Mouse (Mus musculus) retina, embryonic 14.5 days (tissue): ENCODE data around the gene Dcpp2.
"Not testable (repeated sequence)": the region's sequence is repeated elsewhere in the genome, so short reads cannot be mapped to it uniquely, and the experiment has no call there.

Experiments
- DNase-seq: peaks from one replicate; pipeline ENCODE4 v3.0.0-alpha.2; 2015; ENCODE audit warnings: low spot score

Gene Dcpp2

GRCm38 (mm10) chr17:23925090-23925493 is 44.4 kb downstream of the Dcpp2 start:
- peak; percentile 79 for DNase-seq

- no peak for DNase-seq
Measured at GRCm38 (mm10) chr17:23931157-23931556, 50.5 kb downstream of the Dcpp2 start.

- no peak for DNase-seq
Measured at GRCm38 (mm10) chr17:23941372-23941771, 60.7 kb downstream of the Dcpp2 start, which contains the start of gene Sbp. TSS of gene Sbp (plus strand) at chr17:23941672.

- DNase-seq: not testable (repeated sequence)
Measured at GRCm38 (mm10) chr17:23947486-23947885, 66.8 kb downstream of the Dcpp2 start.

- no peak for DNase-seq
Measured at GRCm38 (mm10) chr17:23949068-23949467, 68.4 kb downstream of the Dcpp2 start.
